Mouse (Mus musculus) B cell, adult (primary cell): ENCODE measurements around the gene Lsm4. TPM values are rescaled to one million over a fixed set of nuclear protein-coding genes. Genes with fewer than 3 reads are reported as not detected.

Experiments used
- total RNA-seq: library from RNA; stranded (reverse); gene quantifications from 4 replicates; pipeline ENCODE4 v1.2.4, GENCODE M21; 2023; ENCODE audit not compliant: inconsistent age

The Lsm4 gene
- total RNA-seq = 110 to 142 TPM (median 130 TPM) in 4 replicates

GRCm38 (mm10) chr8:70673079-70673856, at the start of gene Lsm4:
TSS of gene Lsm4 (plus strand) at chr8:70673248.

GRCm38 (mm10) chr8:70632346-70632892, 40.6 kb upstream of the Lsm4 start, which contains the start of gene Gdf15:
TSS of gene Gdf15 (minus strand) at chr8:70632456.

GRCm38 (mm10) chr8:70660273-70660725, 12.7 kb upstream of the Lsm4 start, which contains the start of gene Pgpep1:
TSS of gene Pgpep1 (minus strand) at chr8:70660388.

GRCm38 (mm10) chr8:70698310-70699109, 25.5 kb downstream of the Lsm4 start, which contains the start of gene Jund:
TSS of gene Jund (plus strand) at chr8:70698949.

GRCm38 (mm10) chr8:70703287-70703686, 30.2 kb downstream of the Lsm4 start, which contains the start of gene Iqcn:
TSS of gene Iqcn (plus strand) at chr8:70703457.

GRCm38 (mm10) chr8:70718297-70718696, 45.2 kb downstream of the Lsm4 start, which contains the start of gene Gm3336:
TSS of gene Gm3336 (plus strand) at chr8:70718543.

GRCm38 (mm10) chr8:70723486-70724210, 50.6 kb downstream of the Lsm4 start, which contains the start of gene Pde4c:
TSS of gene Pde4c (plus strand) at chr8:70723720.

Other genes starting within 250 kb of the Lsm4 start
- gene Crtc1, start 233.7 kb upstream of the Lsm4 start, total RNA-seq = 22.3 to 28.4 TPM (median 23.9 TPM) in 4 replicates
- gene Klhl26, start 196.3 kb upstream of the Lsm4 start, total RNA-seq = 7.3 to 8.5 TPM (median 7.7 TPM) in 4 replicates
- not detected in 4 replicates for gene Tmem59l, start 185.9 kb upstream of the Lsm4 start, total RNA-seq
- gene Crlf1, start 180.1 kb upstream of the Lsm4 start, total RNA-seq = 1.4 TPM in 1 of 4 replicates, not detected in the others
- gene Rex1bd, start 166.5 kb upstream of the Lsm4 start, total RNA-seq = 28.9 to 47.2 TPM (median 37.2 TPM) in 4 replicates
- gene Uba52, start 162.4 kb upstream of the Lsm4 start, total RNA-seq = 2,371 to 2,974 TPM (median 2,811 TPM) in 4 replicates
- 246 to 268 TPM (median 258 TPM) in 4 replicates for gene Fkbp8, start 145.5 kb upstream of the Lsm4 start, total RNA-seq
- 54.8 to 67.2 TPM (median 60.8 TPM) in 4 replicates for gene Kxd1, start 145.3 kb upstream of the Lsm4 start, total RNA-seq
- gene Ell, start 133.8 kb upstream of the Lsm4 start, total RNA-seq = 27.0 to 37.0 TPM (median 32.5 TPM) in 4 replicates
- 95.3 to 112 TPM (median 100 TPM) in 4 replicates for gene Isyna1, start 78.9 kb upstream of the Lsm4 start, total RNA-seq
- gene Ssbp4, start 64.4 kb upstream of the Lsm4 start, total RNA-seq = 61.1 to 68.9 TPM (median 66.7 TPM) in 4 replicates
- 4.0 to 6.8 TPM (median 5.4 TPM) in 4 replicates for gene Lrrc25, start 57.1 kb upstream of the Lsm4 start, total RNA-seq
- not detected in 4 replicates for gene Gdf15, start 40.8 kb upstream of the Lsm4 start, total RNA-seq
- 7.3 to 13.8 TPM (median 11.9 TPM) in 4 replicates for gene Pgpep1, start 12.9 kb upstream of the Lsm4 start, total RNA-seq
- 2,155 to 2,567 TPM (median 2,406 TPM) in 4 replicates for gene Jund, start 25.7 kb downstream of the Lsm4 start, total RNA-seq
- gene Iqcn, start 30.2 kb downstream of the Lsm4 start, total RNA-seq = 40.3 to 68.5 TPM (median 46.5 TPM) in 4 replicates
- gene Gm3336, start 45.3 kb downstream of the Lsm4 start, total RNA-seq = 0.87 to 2.4 TPM in 2 of 4 replicates, not detected in the others
- gene Pde4c, start 50.5 kb downstream of the Lsm4 start, total RNA-seq = 2.7 to 6.0 TPM (median 3.9 TPM) in 4 replicates
- gene Rab3a, start 81.4 kb downstream of the Lsm4 start, total RNA-seq = 8.1 to 11.7 TPM (median 10.3 TPM) in 4 replicates
- gene Mpv17l2, start 87.7 kb downstream of the Lsm4 start, total RNA-seq = 23.5 to 28.2 TPM (median 25.8 TPM) in 4 replicates
- gene Pik3r2, start 103.5 kb downstream of the Lsm4 start, total RNA-seq = 23.1 to 25.4 TPM (median 24.1 TPM) in 4 replicates
- 195 to 225 TPM (median 218 TPM) in 4 replicates for gene Mast3, start 131.8 kb downstream of the Lsm4 start, total RNA-seq
- gene Il12rb1, start 135.2 kb downstream of the Lsm4 start, total RNA-seq = 0.70 to 2.7 TPM (median 1.5 TPM) in 4 replicates
- gene Arrdc2, start 166.5 kb downstream of the Lsm4 start, total RNA-seq = 19.3 to 21.0 TPM (median 20.2 TPM) in 4 replicates
- 0.15 to 0.18 TPM in 2 of 4 replicates, not detected in the others for gene Kcnn1, start 190.0 kb downstream of the Lsm4 start, total RNA-seq
- 36.9 to 45.2 TPM (median 43.9 TPM) in 4 replicates for gene Ccdc124, start 200.7 kb downstream of the Lsm4 start, total RNA-seq
- gene Slc5a5, start 219.5 kb downstream of the Lsm4 start, total RNA-seq = not detected in 4 replicates
- 4,077 to 4,166 TPM (median 4,161 TPM) in 4 replicates for gene Rpl18a, start 224.2 kb downstream of the Lsm4 start, total RNA-seq
- gene Map1s, start 232.7 kb downstream of the Lsm4 start, total RNA-seq = 54.1 to 74.7 TPM (median 67.4 TPM) in 4 replicates